In the genomic region with DNA sequence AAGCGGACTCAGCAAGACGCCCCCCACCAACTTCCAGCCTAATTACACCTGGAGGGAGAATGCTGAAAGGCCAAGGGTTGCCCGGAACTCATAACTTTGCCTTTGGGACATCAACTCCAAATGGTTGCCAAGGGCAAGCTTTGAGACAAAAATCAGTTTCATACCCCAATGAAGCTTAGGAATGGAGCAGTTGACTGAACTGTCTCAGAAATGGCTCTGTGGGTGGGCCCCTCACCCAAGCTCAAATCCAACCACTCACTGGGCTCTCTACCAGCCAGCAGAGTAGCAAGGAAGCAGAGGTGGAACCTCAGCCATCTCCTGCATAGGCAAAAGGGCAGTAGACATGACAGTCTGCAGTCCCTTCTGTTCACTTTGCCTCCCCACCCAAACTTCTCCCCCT, we compare ENCODE assay signal across 24 mouse cellular contexts. TPM values are rescaled to one million over a fixed set of nuclear protein-coding genes. Genes with fewer than 3 reads are reported as not detected.
A peak's percentile ranks its signal among the peaks of the same experiment; 100 is the strongest.
DNase-seq lines count a peak whose midpoint lies in the region; ATAC-seq and TF ChIP-seq lines count a peak whose summit lies in the region.
"Had no signal": no experiment of that assay in that cellular context is flagged by ENCODE, and none has a peak within 500 bp of the region (broad histone marks: within the 10 kb centered on the region; RNA-seq: fewer than 3 reads in every experiment).

No protein-coding gene starts in this region.

- no peak overlapping the region for H3K4me2 ChIP-seq in kidney, embryonic 16.5 days (replicated peaks; ENCODE audit: low read depth, low read length)
- H3K4me2 ChIP-seq in limb, embryonic 14.5 days (replicated peaks; ENCODE audit: low read depth, low read length, severe bottlenecking) = 0 out of 2 replicates have a peak overlapping the region, but pooled peaks have one; percentile 14
- H3K4me2 ChIP-seq in hindbrain, embryonic 13.5 days = no peak overlapping the region
- H3K4me2 ChIP-seq: embryonic facial prominence, embryonic 15.5 days; hindbrain, embryonic 12.5 days; midbrain, embryonic 12.5 days; neural tube, embryonic 12.5 days had no signal

- no peak for TF ChIP-seq POLR2A in kidney, adult 2 months (IDR thresholded peaks at IDR 0.05; ENCODE audit: low read depth, low read length)
- TF ChIP-seq POLR2A in MEL (IDR thresholded peaks at IDR 0.05; ENCODE audit: control insufficient read depth in 1 of 2, insufficient read depth in 1 of 2, low read depth in 1 of 2, low read length in 2 of 2, poor library complexity in 1 of 2) = no peak; a peak in 1 of 4 replicates
- TF ChIP-seq POLR2A in limb, embryonic 14.5 days (IDR thresholded peaks at IDR 0.05; ENCODE audit: borderline replicate concordance, extremely low read depth, insufficient read depth, insufficient read length) = no peak

- TF ChIP-seq RAD21 in MEL (IDR thresholded peaks at IDR 0.05; ENCODE audit: low read depth, low read length) = no peak

- ATAC-seq in kidney, embryonic 16.5 days (ENCODE audit: low FRiP score, low TSS enrichment) = no peak
- no peak for ATAC-seq in G1E (ENCODE audit: extremely low read depth, insufficient number of reproducible peaks, low FRiP score, poor library complexity, severe bottlenecking)
- no peak for ATAC-seq in limb, embryonic 14.5 days (ENCODE audit: low FRiP score, low read depth)
- no peak for ATAC-seq in hindbrain, embryonic 13.5 days (ENCODE audit: low FRiP score)
- ATAC-seq: activated CD4-positive, CD25-positive, alpha-beta regulatory T cell, adult 4 months had no signal

- H3K4me3 ChIP-seq in kidney, adult 2 months (ENCODE audit: insufficient read depth, low read depth, low read length) = no peak overlapping the region
- no peak overlapping the region for H3K4me3 ChIP-seq in kidney, embryonic 16.5 days (ENCODE audit: low read length)
- peak overlapping the region; percentile 87 for H3K4me3 ChIP-seq in G1E (ENCODE audit: low read depth, low read length)
- no peak overlapping the region for H3K4me3 ChIP-seq in MEL (ENCODE audit: control insufficient read depth in 1 of 2, insufficient read depth in 1 of 2, low read depth in 2 of 2, low read length in 2 of 2)
- H3K4me3 ChIP-seq in limb, embryonic 14.5 days (replicated peaks; ENCODE audit: low read length) = no peak overlapping the region
- no peak overlapping the region for H3K4me3 ChIP-seq in hindbrain, embryonic 13.5 days
- H3K4me3 ChIP-seq: embryonic facial prominence, embryonic 15.5 days; hindbrain, embryonic 12.5 days; layer of hippocampus, adult 2 months; midbrain, embryonic 12.5 days; neural tube, embryonic 12.5 days had no signal

- no peak overlapping the region for H3K9ac ChIP-seq in kidney, embryonic 16.5 days (replicated peaks; ENCODE audit: low read length)
- H3K9ac ChIP-seq in MEL (ENCODE audit: control insufficient read depth, low read depth, low read length, poor library complexity, severe bottlenecking) = peak overlapping the region; percentile 84
- H3K9ac ChIP-seq in limb, embryonic 14.5 days (ENCODE audit: low read depth, low read length, severe bottlenecking) = no peak overlapping the region
- no peak overlapping the region for H3K9ac ChIP-seq in hindbrain, embryonic 13.5 days
- H3K9ac ChIP-seq: embryonic facial prominence, embryonic 15.5 days; hindbrain, embryonic 12.5 days; midbrain, embryonic 12.5 days; neural tube, embryonic 12.5 days had no signal

- H3K27me3 ChIP-seq in kidney, adult 2 months (replicated peaks; ENCODE audit: control insufficient read depth, insufficient read depth, low read length) = no peaks in the 10 kb centered on the region
- H3K27me3 ChIP-seq in kidney, embryonic 16.5 days (ENCODE audit: insufficient read depth, low read length) = no peaks in the 10 kb centered on the region
- H3K27me3 ChIP-seq in G1E (ENCODE audit: insufficient read depth, low read length) (no peaks in the 10 kb centered on the region), MEL (ENCODE audit: control insufficient read depth in 1 of 2, insufficient read depth in 2 of 2, low read length in 2 of 2) (no peaks in the 10 kb centered on the region)
- no peaks in the 10 kb centered on the region for H3K27me3 ChIP-seq in limb, embryonic 14.5 days (ENCODE audit: control insufficient read depth, insufficient read depth, low read length)
- peaks cover 32% of the 10 kb centered on the region for H3K27me3 ChIP-seq in hindbrain, embryonic 13.5 days
- H3K27me3 ChIP-seq: embryonic facial prominence, embryonic 15.5 days had no signal

- peaks cover 18% of the 10 kb centered on the region for H3K4me1 ChIP-seq in kidney, adult 2 months (ENCODE audit: control insufficient read depth, insufficient read depth, low read length)
- peaks cover 36% of the 10 kb centered on the region for H3K4me1 ChIP-seq in kidney, embryonic 16.5 days (ENCODE audit: insufficient read depth, low read length)
- H3K4me1 ChIP-seq in G1E (ENCODE audit: insufficient read depth, low read depth, low read length) (peaks cover 75% of the 10 kb centered on the region), MEL (ENCODE audit: control insufficient read depth in 1 of 2, insufficient read depth in 2 of 2, low read length in 2 of 2) (peaks cover 9 to 56% of the 10 kb centered on the region in 2 experiments; a peak in 3 of 4 replicates)
- peaks cover 27% of the 10 kb centered on the region for H3K4me1 ChIP-seq in limb, embryonic 14.5 days (ENCODE audit: control insufficient read depth, insufficient read depth, low read length)
- H3K4me1 ChIP-seq in hindbrain, embryonic 13.5 days (replicated peaks) = peaks cover 12% of the 10 kb centered on the region

- DNase-seq in kidney, adult 2 months = no peak
- DNase-seq in G1E (ENCODE audit: low spot score) (no peak), MEL (ENCODE audit: low read depth, low spot score) (peak; percentile 82)
- DNase-seq in limb, embryonic 14.5 days (ENCODE audit: low spot score) = no peak
- no peak for DNase-seq in thymus, postnatal 25 days
- no peak for DNase-seq in thymus, postnatal 10 days (ENCODE audit: low spot score in 2 of 2)
- DNase-seq: adrenal gland, postnatal 10 days; cerebellum, adult 11 months; cerebellum, postnatal 14 days; embryo, embryonic 11 days; heart, postnatal 14 days; layer of hippocampus, postnatal 36 days; lung, adult 2 months; right cerebral cortex, postnatal 4 days had no signal

- no peaks in the 10 kb centered on the region for H3K9me3 ChIP-seq in kidney, embryonic 16.5 days (ENCODE audit: low read length)
- H3K9me3 ChIP-seq in G1E (replicated peaks) = no peaks in the 10 kb centered on the region
- H3K9me3 ChIP-seq in MEL (replicated peaks; ENCODE audit: insufficient read depth, low read length) = no peaks in the 10 kb centered on the region
- no peaks in the 10 kb centered on the region for H3K9me3 ChIP-seq in limb, embryonic 14.5 days (ENCODE audit: control insufficient read depth, low read length)
- H3K9me3 ChIP-seq in hindbrain, embryonic 13.5 days = no peaks in the 10 kb centered on the region
- H3K9me3 ChIP-seq: embryonic facial prominence, embryonic 15.5 days; hindbrain, embryonic 12.5 days; midbrain, embryonic 12.5 days; neural tube, embryonic 12.5 days had no signal

- WGBS in kidney, adult 2 months = 42% methylated on average over 3 of the region's 3 CpGs
- 65% methylated on average over 3 of the region's 3 CpGs for WGBS in kidney, embryonic 16.5 days
- WGBS in limb, embryonic 14.5 days = 34% methylated on average over 3 of the region's 3 CpGs
- WGBS in hindbrain, embryonic 13.5 days = 75% methylated on average over 3 of the region's 3 CpGs

- H3K79me2 ChIP-seq in MEL (ENCODE audit: control insufficient read depth, insufficient read depth, low read length, poor library complexity) = peaks cover 61% of the 10 kb centered on the region

- H3K27ac ChIP-seq in kidney, adult 2 months (ENCODE audit: insufficient read depth, low read depth, low read length) = peak overlapping the region; percentile 31
- no peak overlapping the region for H3K27ac ChIP-seq in kidney, embryonic 16.5 days (ENCODE audit: low read length)
- H3K27ac ChIP-seq in MEL (ENCODE audit: control insufficient read depth, low read depth, low read length) = peak overlapping the region; percentile 99
- no peak overlapping the region for H3K27ac ChIP-seq in limb, embryonic 14.5 days (replicated peaks; ENCODE audit: low read depth, low read length)
- H3K27ac ChIP-seq in hindbrain, embryonic 13.5 days = no peak overlapping the region
- H3K27ac ChIP-seq: embryonic facial prominence, embryonic 15.5 days; hindbrain, embryonic 12.5 days; kidney, postnatal 0 days; layer of hippocampus, adult 2 months; macrophage; midbrain, embryonic 12.5 days; neural tube, embryonic 12.5 days had no signal

- TF ChIP-seq CTCF in kidney, adult 2 months (conservative IDR thresholded peaks at IDR 0.05; ENCODE audit: insufficient read depth, insufficient read length, low read depth, low read length) = no peak
- TF ChIP-seq CTCF in G1E (IDR thresholded peaks at IDR 0.05; ENCODE audit: low read depth, low read length) (no peak), MEL (IDR thresholded peaks at IDR 0.05 in 2 of 3, conservative IDR thresholded peaks at IDR 0.05 in 1 of 3; ENCODE audit: control insufficient read depth in 1 of 3, insufficient read depth in 1 of 3, low read depth in 2 of 3, low read length in 3 of 3, poor library complexity in 1 of 3, severe bottlenecking in 1 of 3) (no peak)

- TF ChIP-seq EP300 in MEL (IDR thresholded peaks at IDR 0.05; ENCODE audit: low read depth in 1 of 2, low read length in 2 of 2) = no peak

- peaks cover 3% of the 10 kb centered on the region for H3K36me3 ChIP-seq in kidney, adult 2 months (ENCODE audit: control insufficient read depth, insufficient read depth, low read length)
- peaks cover 15% of the 10 kb centered on the region for H3K36me3 ChIP-seq in kidney, embryonic 16.5 days (ENCODE audit: insufficient read depth, low read length)
- H3K36me3 ChIP-seq in G1E (replicated peaks) (peaks cover 68% of the 10 kb centered on the region), MEL (ENCODE audit: control insufficient read depth in 1 of 2, insufficient read depth in 2 of 2, low read length in 2 of 2) (peaks cover 2 to 57% of the 10 kb centered on the region in 2 experiments; a peak in 3 of 4 replicates)
- H3K36me3 ChIP-seq in limb, embryonic 14.5 days (ENCODE audit: control insufficient read depth, insufficient read depth, low read length) = peaks cover 27% of the 10 kb centered on the region
- no peaks in the 10 kb centered on the region for H3K36me3 ChIP-seq in hindbrain, embryonic 13.5 days
- H3K36me3 ChIP-seq: midbrain, embryonic 12.5 days; neural tube, embryonic 12.5 days had no signal

RNA-seq across cellular contexts. Expression of a gene that starts 2.7 kb away (rescaled TPM):
- polyA plus RNA-seq in kidney, adult 2 months (2012; rRNA removed) = 368 and 453 TPM in 2 replicates
- polyA plus RNA-seq in kidney, embryonic 16.5 days (2015; fragmentation: Nextera tagmentation; extraction: Ambion mirVana) = 154 and 180 TPM in 2 replicates
- total RNA-seq in G1E (2014; fragmentation: Nextera tagmentation) (58.1 and 72.6 TPM in 2 replicates), G1E (2017) (516 and 572 TPM in 2 replicates), MEL (2012; rRNA removed) (130 and 164 TPM in 2 replicates)
- polyA plus RNA-seq in G1E (2012) (147 and 261 TPM in 2 replicates), MEL (2012; ENCODE audit: insufficient read depth in 1 of 2, insufficient read length in 2 of 2, low read depth in 1 of 2, low replicate concordance in 2 of 2, missing spikeins in 1 of 2) (100 to 1,000 TPM in 1 of 2 experiments, not detected in 1; 179 TPM)
- 110 and 125 TPM in 2 replicates for polyA plus RNA-seq in limb, embryonic 14.5 days (2012; rRNA removed)
- 163 and 173 TPM in 2 replicates for polyA plus RNA-seq in limb, embryonic 14.5 days (2014; fragmentation: Nextera tagmentation; extraction: Ambion mirVana)
- polyA plus RNA-seq in hindbrain, embryonic 13.5 days (2015; fragmentation: Nextera tagmentation; extraction: Ambion mirVana) = 25.9 and 29.4 TPM in 2 replicates

RNA-seq across cellular contexts. Expression of a gene that starts 7.5 kb away (rescaled TPM):
- 48.7 and 60.1 TPM in 2 replicates for polyA plus RNA-seq in kidney, adult 2 months (2012; rRNA removed)
- 35.7 and 42.5 TPM in 2 replicates for polyA plus RNA-seq in kidney, embryonic 16.5 days (2015; fragmentation: Nextera tagmentation; extraction: Ambion mirVana)
- 187 and 244 TPM in 2 replicates for total RNA-seq in G1E (2014; fragmentation: Nextera tagmentation)
- total RNA-seq in G1E (2017) = 163 and 182 TPM in 2 replicates
- 133 and 183 TPM in 2 replicates for polyA plus RNA-seq in G1E (2012)
- 490 and 593 TPM in 2 replicates for total RNA-seq in MEL (2012; rRNA removed)
- polyA plus RNA-seq in MEL (2012; ENCODE audit: insufficient read depth in 1 of 2, insufficient read length in 2 of 2, low read depth in 1 of 2, low replicate concordance in 2 of 2, missing spikeins in 1 of 2) = 100 to 1,000 TPM in 1 of 2 experiments, not detected in 1; 465 TPM
- polyA plus RNA-seq in limb, embryonic 14.5 days (2012; rRNA removed) = 14.5 and 16.6 TPM in 2 replicates
- polyA plus RNA-seq in limb, embryonic 14.5 days (2014; fragmentation: Nextera tagmentation; extraction: Ambion mirVana) = 20.8 and 24.5 TPM in 2 replicates
- 18.8 and 20.8 TPM in 2 replicates for polyA plus RNA-seq in hindbrain, embryonic 13.5 days (2015; fragmentation: Nextera tagmentation; extraction: Ambion mirVana)

RNA-seq across cellular contexts. Expression of a gene that starts 21.1 kb away (rescaled TPM):
- 176 and 192 TPM in 2 replicates for polyA plus RNA-seq in kidney, adult 2 months (2012; rRNA removed)
- polyA plus RNA-seq in kidney, embryonic 16.5 days (2015; fragmentation: Nextera tagmentation; extraction: Ambion mirVana) = 153 and 164 TPM in 2 replicates
- total RNA-seq in G1E (2014; fragmentation: Nextera tagmentation) = 238 and 244 TPM in 2 replicates
- 153 and 179 TPM in 2 replicates for total RNA-seq in G1E (2017)
- polyA plus RNA-seq in G1E (2012) = 120 and 165 TPM in 2 replicates
- 47.2 and 50.7 TPM in 2 replicates for total RNA-seq in MEL (2012; rRNA removed)
- polyA plus RNA-seq in MEL (2012; ENCODE audit: insufficient read depth in 1 of 2, insufficient read length in 2 of 2, low read depth in 1 of 2, low replicate concordance in 2 of 2, missing spikeins in 1 of 2) = 100 to 1,000 TPM; 107 to 268 TPM
- polyA plus RNA-seq in limb, embryonic 14.5 days (2012; rRNA removed) = 65.7 and 79.5 TPM in 2 replicates
- 84.4 and 85.6 TPM in 2 replicates for polyA plus RNA-seq in limb, embryonic 14.5 days (2014; fragmentation: Nextera tagmentation; extraction: Ambion mirVana)
- 141 and 147 TPM in 2 replicates for polyA plus RNA-seq in hindbrain, embryonic 13.5 days (2015; fragmentation: Nextera tagmentation; extraction: Ambion mirVana)

RNA-seq across cellular contexts. Expression of a gene that starts 26.3 kb away (rescaled TPM):
- 17.9 and 21.9 TPM in 2 replicates for polyA plus RNA-seq in kidney, adult 2 months (2012; rRNA removed)
- 31.4 and 35.6 TPM in 2 replicates for polyA plus RNA-seq in kidney, embryonic 16.5 days (2015; fragmentation: Nextera tagmentation; extraction: Ambion mirVana)
- 25.9 and 27.8 TPM in 2 replicates for total RNA-seq in G1E (2014; fragmentation: Nextera tagmentation)
- total RNA-seq in G1E (2017) = 9.2 and 12.4 TPM in 2 replicates
- polyA plus RNA-seq in G1E (2012) = 6.5 and 6.7 TPM in 2 replicates
- 5.0 and 5.2 TPM in 2 replicates for total RNA-seq in MEL (2012; rRNA removed)
- polyA plus RNA-seq in MEL (2012; ENCODE audit: insufficient read depth in 1 of 2, insufficient read length in 2 of 2, low read depth in 1 of 2, low replicate concordance in 2 of 2, missing spikeins in 1 of 2) = 1 to 10 TPM in 1 of 2 experiments, not detected in 1; 5.4 TPM
- 44.9 and 59.8 TPM in 2 replicates for polyA plus RNA-seq in limb, embryonic 14.5 days (2012; rRNA removed)
- polyA plus RNA-seq in limb, embryonic 14.5 days (2014; fragmentation: Nextera tagmentation; extraction: Ambion mirVana) = 15.3 and 18.4 TPM in 2 replicates
- polyA plus RNA-seq in hindbrain, embryonic 13.5 days (2015; fragmentation: Nextera tagmentation; extraction: Ambion mirVana) = 15.3 and 19.4 TPM in 2 replicates

RNA-seq across cellular contexts. Expression of a gene that starts 32.6 kb away (rescaled TPM):
- polyA plus RNA-seq in kidney, adult 2 months (2012; rRNA removed) = 171 and 189 TPM in 2 replicates
- polyA plus RNA-seq in kidney, embryonic 16.5 days (2015; fragmentation: Nextera tagmentation; extraction: Ambion mirVana) = 40.8 and 43.9 TPM in 2 replicates
- total RNA-seq in G1E (2014; fragmentation: Nextera tagmentation) (5.5 and 6.0 TPM in 2 replicates), G1E (2017) (0.55 and 1.2 TPM in 2 replicates), MEL (2012; rRNA removed) (0.15 and 0.16 TPM in 2 replicates)
- polyA plus RNA-seq in G1E (2012) (5.1 and 5.6 TPM in 2 replicates), MEL (2012; ENCODE audit: insufficient read depth in 1 of 2, insufficient read length in 2 of 2, low read depth in 1 of 2, low replicate concordance in 2 of 2, missing spikeins in 1 of 2) (1 to 10 TPM in 1 of 2 experiments, not detected in 1; 2.5 TPM)
- polyA plus RNA-seq in limb, embryonic 14.5 days (2012; rRNA removed) = 32.9 and 50.5 TPM in 2 replicates
- polyA plus RNA-seq in limb, embryonic 14.5 days (2014; fragmentation: Nextera tagmentation; extraction: Ambion mirVana) = 16.0 and 16.1 TPM in 2 replicates
- 14.4 and 16.0 TPM in 2 replicates for polyA plus RNA-seq in hindbrain, embryonic 13.5 days (2015; fragmentation: Nextera tagmentation; extraction: Ambion mirVana)

Comparison
In these comparisons a context has a peak if more than half of its experiments do, and no peak if none do; other contexts are left out.
1. H3K27ac ChIP-seq: peak in kidney, adult 2 months (single experiment) and MEL (single experiment); none in kidney, embryonic 16.5 days (single experiment), limb, embryonic 14.5 days (single experiment) and hindbrain, embryonic 13.5 days (single experiment).